23 mouse cellular contexts compared by ENCODE assay signal in the genomic region with DNA sequence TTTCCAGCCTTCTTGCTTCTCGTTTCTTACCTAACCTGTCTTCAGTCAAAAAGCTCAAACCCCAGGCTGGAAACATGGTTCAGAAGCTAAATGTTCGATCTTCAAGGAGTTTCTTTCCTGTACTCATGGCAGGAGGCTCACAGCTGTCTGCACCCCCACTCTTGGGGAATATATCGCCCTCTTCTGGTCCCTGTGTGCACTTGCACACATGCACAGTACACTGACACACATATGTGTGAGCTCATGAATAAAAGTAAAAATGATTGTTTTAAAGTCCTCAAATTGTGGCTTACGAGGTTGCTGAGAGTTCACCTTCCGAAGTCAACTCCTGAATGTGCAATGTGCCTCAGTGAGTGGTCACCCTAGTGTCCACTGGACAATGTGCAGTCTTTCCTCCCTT.
DNase-seq lines count a peak whose midpoint lies in the region; ATAC-seq and TF ChIP-seq lines count a peak whose summit lies in the region.
"Had no signal": no experiment of that assay in that cellular context is flagged by ENCODE, and none has a peak within 500 bp of the region (broad histone marks: within the 10 kb centered on the region; RNA-seq: fewer than 3 reads in every experiment).

No protein-coding gene starts in this region.

- TF ChIP-seq CTCF in layer of hippocampus, adult 2 months (conservative IDR thresholded peaks at IDR 0.05): peak; percentile 52
- TF ChIP-seq CTCF in E14TG2a.4 (conservative IDR thresholded peaks at IDR 0.05; ENCODE audit: low read length) (peak; percentile 55), Patski (IDR thresholded peaks at IDR 0.05) (peak; percentile 33)

- no peak overlapping the region for H3K27ac ChIP-seq in layer of hippocampus, adult 2 months
- H3K27ac ChIP-seq: forebrain, embryonic 13.5 days; heart, adult 2 months; intestine, embryonic 15.5 days; midbrain, embryonic 15.5 days had no signal

- no peak overlapping the region for H3K4me3 ChIP-seq in layer of hippocampus, adult 2 months
- no peak overlapping the region for H3K4me3 ChIP-seq in E14TG2a.4 (replicated peaks; ENCODE audit: low read length)
- H3K4me3 ChIP-seq: forebrain, embryonic 13.5 days; heart, adult 2 months; hindbrain, embryonic 15.5 days; intestine, embryonic 15.5 days; midbrain, embryonic 15.5 days; myocyte; neural tube, embryonic 13.5 days had no signal

- no peaks in the 10 kb centered on the region for H3K9me3 ChIP-seq in E14TG2a.4 (ENCODE audit: low read length)
- H3K9me3 ChIP-seq: forebrain, embryonic 13.5 days; hindbrain, embryonic 15.5 days; intestine, embryonic 15.5 days; midbrain, embryonic 15.5 days; neural tube, embryonic 13.5 days had no signal

- in situ Hi-C loops in Patski (cut with MboI; ENCODE audit: low pct_unique_long_range_greater_than_20kb): no loop called here

- POLR2A ChIA-PET in Patski (lab: Charles Lee): interaction anchor here (0.6 kb wide), 1 partner anchor 392 kb away, joined by 6 read pairs; no protein-coding TSS in a partner anchor

- no peak for ATAC-seq in Patski
- ATAC-seq: intestine, embryonic 15.5 days had no signal

- H3K36me3 ChIP-seq in E14TG2a.4 (ENCODE audit: insufficient read depth, low read length): no peaks in the 10 kb centered on the region
- H3K36me3 ChIP-seq: hindbrain, embryonic 15.5 days; intestine, embryonic 15.5 days; midbrain, embryonic 15.5 days; neural tube, embryonic 13.5 days had no signal

- H3K4me1 ChIP-seq in E14TG2a.4 (replicated peaks; ENCODE audit: low read depth, low read length): no peaks in the 10 kb centered on the region
- H3K4me1 ChIP-seq: intestine, embryonic 15.5 days had no signal

- no peaks in the 10 kb centered on the region for H3K27me3 ChIP-seq in E14TG2a.4 (ENCODE audit: insufficient read depth, low read length)
- H3K27me3 ChIP-seq in Patski: no peaks in the 10 kb centered on the region
- H3K27me3 ChIP-seq: forebrain, embryonic 13.5 days; hindbrain, embryonic 15.5 days; intestine, embryonic 15.5 days; midbrain, embryonic 15.5 days; neural tube, embryonic 13.5 days had no signal

- CTCF ChIA-PET in Patski (lab: Charles Lee): interaction anchor here (1.4 to 1.5 kb wide), 3 partner anchors 9 to 35 kb away, joined by 3 to 6 read pairs (median 4); no protein-coding TSS in a partner anchor

- DNase-seq in embryo, embryonic 11 days: peak; percentile 13
- DNase-seq in embryo, embryonic 10 days (ENCODE audit: low spot score): no peak
- DNase-seq in layer of hippocampus, adult 2 months (ENCODE audit: low spot score in 2 of 2): no peak
- DNase-seq in layer of hippocampus, postnatal 10 days (ENCODE audit: low spot score in 2 of 2): no peak
- no peak for DNase-seq in Patski (ENCODE audit: low read depth, low spot score)
- DNase-seq in right cerebral cortex, postnatal 4 days: no peak
- DNase-seq in layer of hippocampus, postnatal 25 days (ENCODE audit: extremely low spot score in 1 of 2, low spot score in 1 of 2): no peak
- DNase-seq: adrenal gland, postnatal 36 days; cerebellum, adult 11 months; gastrocnemius, postnatal 25 days; heart, adult 2 months; kidney, adult 9 months; kidney, postnatal 36 days; lung, adult 2 months; lung, postnatal 4 days; thymus, postnatal 25 days had no signal
